Mouse (Mus musculus): Measurements from ENCODE around the gene Pcgf6.
"Not testable (repeated sequence)": the region's sequence is repeated elsewhere in the genome, so short reads cannot be mapped to it uniquely, and the experiment has no call there.

The Pcgf6 gene

GRCm38 (mm10) chr19:46998168-46998870 lies 52.4 kb downstream of the Pcgf6 start:
- DNase-seq (ENCODE audit: low spot score) = no peak

GRCm38 (mm10) chr19:46996095-46996494 lies 54.6 kb downstream of the Pcgf6 start:
- no peak for DNase-seq (ENCODE audit: low spot score)

GRCm38 (mm10) chr19:46992329-46992728 lies 58.4 kb downstream of the Pcgf6 start:
- DNase-seq (ENCODE audit: low spot score) = not testable (repeated sequence)

GRCm38 (mm10) chr19:46991145-46991544 lies 59.6 kb downstream of the Pcgf6 start:
- DNase-seq (ENCODE audit: low spot score) = peak; percentile 85

- not testable (repeated sequence) for DNase-seq (ENCODE audit: low spot score)
These were observed 60.1 kb downstream of the Pcgf6 start for GRCm38 (mm10) chr19:46990625-46991024.

GRCm38 (mm10) chr19:46990153-46990518 lies 60.6 kb downstream of the Pcgf6 start:
- DNase-seq (ENCODE audit: low spot score) = no peak

- no peak for DNase-seq (ENCODE audit: low spot score)
These were observed 61.1 kb downstream of the Pcgf6 start for GRCm38 (mm10) chr19:46989479-46990152.

GRCm38 (mm10) chr19:46988231-46989087 lies 62.2 kb downstream of the Pcgf6 start:
- no peak for DNase-seq (ENCODE audit: low spot score)

GRCm38 (mm10) chr19:46987646-46988045 lies 63.1 kb downstream of the Pcgf6 start:
- no peak for DNase-seq (ENCODE audit: low spot score)

- DNase-seq (ENCODE audit: low spot score) = no peak
These were observed 65.7 kb downstream of the Pcgf6 start for GRCm38 (mm10) chr19:46984726-46985622.

- DNase-seq (ENCODE audit: low spot score) = no peak
These were observed 66.7 kb downstream of the Pcgf6 start for GRCm38 (mm10) chr19:46983966-46984380.
